Mouse (Mus musculus) ovary, adult 18-20 months (tissue): ENCODE measurements around the gene Gm42906.

Experiments
- DNase-seq: peaks from one replicate; pipeline ENCODE4 v3.0.0; 2022; ENCODE audit warnings: low spot score, mixed read lengths

Gene Gm42906

DNA sequence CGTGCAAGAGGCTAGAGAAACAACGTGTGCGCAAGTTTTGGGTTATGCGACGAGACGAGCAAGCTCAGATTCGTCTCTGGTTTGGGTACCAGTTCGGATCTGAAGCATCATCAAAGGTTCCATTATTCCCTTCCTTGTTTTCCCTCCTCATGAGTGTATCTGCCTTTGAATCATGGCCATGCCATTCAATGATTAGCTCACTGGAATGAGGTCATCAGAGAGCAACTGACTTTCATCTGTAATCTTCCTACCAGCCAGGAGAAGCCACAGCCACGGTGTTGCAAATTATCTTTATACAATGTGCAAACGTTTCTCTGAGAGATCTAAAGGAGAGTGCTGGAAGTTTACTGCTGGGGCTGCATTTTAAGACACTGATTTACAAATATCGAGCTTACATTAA is 240.6 kb downstream of the Gm42906 start:
- DNase-seq, result no peak

- DNase-seq, result no peak
Observed at GRCm38 (mm10) chr5:151185286-151185856, 242.6 kb downstream of the Gm42906 start.

DNA sequence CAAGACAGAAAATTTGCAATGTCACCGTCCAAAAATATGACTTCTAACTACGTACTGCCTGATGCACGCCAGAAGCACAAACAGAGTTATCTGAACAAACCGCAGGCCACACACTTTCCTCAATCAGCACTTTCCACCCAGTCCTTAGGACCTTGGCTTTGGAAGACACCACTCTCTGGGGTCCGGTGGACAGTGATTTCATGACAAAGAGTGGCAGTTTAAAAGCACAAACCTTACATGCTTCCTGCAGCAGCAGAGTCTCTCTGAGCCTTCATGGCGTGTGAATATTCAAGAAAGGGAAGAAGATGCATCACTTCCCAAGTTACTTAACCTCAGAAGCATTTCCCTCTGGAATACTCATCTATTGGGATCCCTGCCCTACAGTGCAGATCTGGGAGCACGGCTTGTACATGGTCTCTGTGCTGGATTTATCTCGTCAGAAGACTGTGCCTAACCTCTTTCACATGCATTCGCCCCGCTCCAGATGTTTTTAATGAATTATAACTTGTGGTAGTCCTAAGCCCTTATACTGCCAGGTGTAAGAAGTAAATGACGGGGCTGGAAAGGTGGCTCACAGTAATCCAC is 244.2 kb downstream of the Gm42906 start:
- no peak for DNase-seq

DNA sequence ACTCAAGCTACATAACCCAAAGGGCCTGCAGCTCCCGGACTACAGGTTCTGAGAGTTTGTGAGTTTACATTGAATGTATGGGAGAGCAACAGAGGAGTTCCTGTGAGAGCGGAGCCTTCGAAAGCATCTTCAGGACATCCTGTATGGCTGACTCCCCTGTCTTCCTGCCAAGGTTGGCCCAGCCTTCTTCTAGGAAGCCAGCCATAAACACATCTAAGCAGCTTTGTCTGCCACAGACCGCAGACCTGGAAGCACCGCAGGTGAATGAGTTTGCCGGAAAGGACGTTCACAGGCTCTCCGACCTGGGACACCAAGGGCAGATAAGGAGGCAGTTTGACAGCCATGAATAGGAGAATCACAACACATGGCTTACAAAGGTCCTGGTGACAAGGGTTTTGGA is 246.7 kb downstream of the Gm42906 start:
- DNase-seq, result no peak

- DNase-seq, result no peak
Observed at GRCm38 (mm10) chr5:151180176-151180785, 247.7 kb downstream of the Gm42906 start.

GRCm38 (mm10) chr5:151177171-151177570 is 250.8 kb downstream of the Gm42906 start:
- DNase-seq, result no peak

DNA sequence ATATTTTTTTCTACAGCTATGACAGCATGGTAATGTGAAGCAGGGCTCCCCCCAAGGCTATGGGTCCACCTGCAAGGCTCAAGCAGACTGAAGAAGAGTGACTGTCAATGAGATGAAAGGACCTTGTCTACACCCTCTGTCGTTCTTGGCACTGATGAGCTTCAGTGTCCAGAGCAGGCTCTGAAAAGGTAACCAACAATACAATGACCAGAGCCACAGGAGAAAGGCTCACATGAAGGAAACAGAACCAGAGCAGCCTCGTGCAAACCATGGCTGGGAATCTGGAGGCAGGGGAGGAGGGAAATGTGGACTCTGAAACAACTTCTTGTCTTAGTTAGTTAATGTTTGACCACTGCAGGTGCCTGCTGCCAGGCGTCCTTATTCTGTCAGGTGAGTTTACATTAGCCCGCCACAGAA is 252.1 kb downstream of the Gm42906 start:
- no peak for DNase-seq

DNA sequence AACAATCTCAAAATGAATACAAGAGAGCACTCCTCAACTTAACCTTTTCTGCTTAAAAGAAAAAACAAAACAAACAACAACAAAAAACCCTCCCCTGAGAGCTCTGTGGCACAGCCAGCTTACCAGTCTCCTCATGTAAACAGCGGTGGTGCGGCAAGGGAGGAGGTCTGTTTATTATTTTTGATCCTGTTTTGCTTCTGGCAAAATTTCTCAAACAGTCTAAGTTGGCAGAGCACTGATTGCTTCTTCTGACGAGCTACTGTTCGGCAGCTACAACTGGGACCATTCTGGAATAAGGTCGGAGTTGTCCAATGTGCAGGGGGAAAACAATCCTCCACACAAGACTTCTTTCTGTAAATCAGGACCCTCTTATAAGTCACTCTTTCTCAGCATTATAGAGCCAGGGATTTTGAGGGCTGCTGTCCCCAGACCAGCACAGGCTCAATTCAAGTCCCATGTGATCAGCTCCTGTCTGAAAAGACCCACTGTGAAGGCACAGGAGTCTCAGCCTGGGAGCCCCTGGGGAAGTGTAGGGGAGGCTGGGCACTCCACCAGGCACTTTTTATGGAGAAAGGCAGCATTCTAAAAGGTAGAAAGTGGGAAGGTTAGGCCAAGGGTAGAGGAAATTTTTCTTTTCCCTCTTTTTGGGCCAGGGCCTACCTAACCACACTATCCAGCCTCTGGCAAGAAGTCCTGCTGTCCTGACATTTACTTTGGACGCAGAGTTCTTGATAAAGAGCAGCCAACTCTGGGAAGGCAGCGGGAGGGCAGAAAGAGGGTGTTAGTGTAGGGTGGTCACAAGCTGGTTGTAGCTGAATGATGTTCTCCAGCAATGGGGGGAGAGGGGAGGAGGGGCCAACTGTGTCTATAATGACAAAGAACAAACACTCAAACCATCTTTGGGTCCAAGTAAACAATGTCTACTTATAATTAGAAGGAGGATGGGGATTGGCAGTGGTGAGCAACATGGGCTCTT is 253.2 kb downstream of the Gm42906 start:
- DNase-seq, result no peak

DNA sequence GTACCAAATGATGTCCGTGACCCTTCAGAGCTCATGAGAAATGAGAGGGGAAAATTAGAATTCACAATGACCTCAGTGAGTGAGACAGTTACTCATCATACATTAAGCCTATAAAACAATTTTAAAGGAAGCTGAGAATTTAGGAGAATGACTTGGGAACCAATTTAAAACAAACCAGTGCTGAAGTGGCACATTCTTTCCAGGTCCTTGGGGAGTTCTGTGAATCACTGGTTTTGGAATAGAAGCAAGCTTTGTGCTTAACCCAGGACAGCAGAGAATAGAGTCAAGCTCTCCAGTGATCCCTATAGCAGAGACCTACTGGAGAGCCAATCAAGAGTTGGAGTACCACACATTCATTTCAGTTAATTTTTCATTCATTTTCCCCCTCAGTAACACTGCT is 254.2 kb downstream of the Gm42906 start:
- DNase-seq, result no peak

DNA sequence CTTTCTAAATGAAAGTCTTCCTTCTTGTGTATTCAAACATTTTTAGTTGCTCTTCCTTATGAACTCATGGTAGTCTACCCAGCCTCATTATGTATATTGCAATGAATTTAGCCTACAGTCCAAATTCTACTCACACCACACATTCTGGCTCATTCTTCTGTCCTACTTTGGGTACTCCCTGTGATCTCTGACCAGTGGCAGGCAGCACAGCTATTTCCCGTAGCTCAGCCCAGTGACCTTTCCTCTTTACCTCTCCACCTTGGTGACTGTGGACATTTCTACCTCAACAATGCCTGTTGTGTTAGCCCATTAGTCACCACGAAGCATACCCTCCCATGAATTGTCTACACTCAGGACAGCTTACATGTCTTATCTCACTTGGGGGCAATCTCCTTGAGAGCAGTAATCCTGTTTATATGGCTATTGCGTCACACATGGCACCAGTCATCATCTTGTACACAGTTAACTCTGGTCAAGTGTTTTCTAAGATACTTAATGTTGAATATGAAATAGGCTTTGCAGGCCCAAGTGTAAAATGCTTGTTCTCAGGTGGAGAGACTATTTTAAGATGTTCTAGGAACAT is 257.7 kb downstream of the Gm42906 start:
- no peak for DNase-seq

DNA sequence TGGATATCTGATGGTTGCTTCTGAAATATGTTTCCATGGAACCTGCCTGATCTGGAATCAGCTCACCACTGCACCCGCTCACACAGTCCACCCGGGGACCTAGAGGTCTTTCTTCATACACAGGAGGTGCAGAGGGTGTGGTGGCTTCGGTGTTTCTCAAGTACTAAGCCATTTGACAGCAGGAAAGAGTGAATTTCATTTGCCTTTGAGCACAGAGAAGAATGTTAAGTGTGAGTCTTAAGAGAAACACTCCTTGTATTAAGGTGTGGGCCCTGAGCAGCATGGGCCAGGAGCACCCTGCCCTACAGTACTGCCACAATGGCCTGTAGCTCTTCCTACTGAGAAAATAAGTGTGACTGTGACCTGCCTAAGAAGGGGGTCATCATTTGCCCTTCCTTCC is 259.8 kb downstream of the Gm42906 start:
- no peak for DNase-seq

DNA sequence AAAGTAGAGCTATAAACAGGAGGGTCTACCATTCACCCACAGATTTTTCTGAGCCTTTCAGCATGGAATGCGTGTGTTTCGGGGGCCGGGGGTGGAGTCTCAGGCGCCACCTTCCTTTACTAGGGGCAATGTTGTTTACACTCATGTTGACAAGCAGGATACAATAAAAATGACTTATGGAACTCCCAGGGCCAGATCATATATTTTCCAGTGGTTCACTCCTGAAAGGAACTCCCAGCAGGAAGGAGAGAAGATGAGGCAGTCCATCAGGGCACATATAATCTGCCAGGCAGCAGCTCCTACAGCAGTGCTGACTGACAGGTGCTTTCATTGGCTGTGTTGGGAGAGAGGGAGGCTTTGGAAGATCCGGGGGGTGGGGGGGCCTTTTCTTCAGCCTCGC is 260.3 kb downstream of the Gm42906 start:
- DNase-seq, result no peak

- no peak for DNase-seq
Observed at GRCm38 (mm10) chr5:151166266-151166665, 261.7 kb downstream of the Gm42906 start.

DNA sequence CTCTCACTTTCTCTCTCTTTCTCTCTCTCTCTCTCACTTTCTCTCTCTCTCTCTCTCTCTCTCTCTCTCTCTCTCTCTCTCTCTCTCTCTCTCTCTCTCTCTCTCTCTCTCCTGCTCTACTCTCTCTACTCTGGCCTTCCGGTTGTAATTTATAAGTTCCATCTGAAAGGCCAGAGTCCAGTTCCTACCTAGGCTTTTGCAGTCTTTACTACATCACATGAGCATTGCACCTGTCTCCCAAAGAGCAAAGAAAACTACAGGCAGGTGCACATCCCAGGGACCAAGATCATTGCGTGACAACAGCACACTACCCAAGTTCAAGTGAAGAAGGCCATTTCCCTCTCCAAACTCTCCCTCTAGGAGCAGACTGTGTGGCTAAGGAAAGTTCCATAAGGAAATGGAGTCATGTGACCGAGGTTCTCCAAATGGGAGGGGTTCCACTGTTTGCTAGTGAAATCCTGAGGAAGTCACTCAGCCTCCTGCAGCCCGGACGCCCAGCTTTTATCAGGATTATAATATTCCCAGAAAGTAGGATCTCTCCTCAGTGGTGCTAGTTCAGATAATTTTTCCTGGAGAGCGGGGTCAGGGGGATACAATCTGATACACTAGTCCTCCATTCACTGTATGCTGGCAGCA is 262.5 kb downstream of the Gm42906 start:
- DNase-seq, result no peak

- no peak for DNase-seq
Observed at GRCm38 (mm10) chr5:151164815-151165214, 263.1 kb downstream of the Gm42906 start.

DNA sequence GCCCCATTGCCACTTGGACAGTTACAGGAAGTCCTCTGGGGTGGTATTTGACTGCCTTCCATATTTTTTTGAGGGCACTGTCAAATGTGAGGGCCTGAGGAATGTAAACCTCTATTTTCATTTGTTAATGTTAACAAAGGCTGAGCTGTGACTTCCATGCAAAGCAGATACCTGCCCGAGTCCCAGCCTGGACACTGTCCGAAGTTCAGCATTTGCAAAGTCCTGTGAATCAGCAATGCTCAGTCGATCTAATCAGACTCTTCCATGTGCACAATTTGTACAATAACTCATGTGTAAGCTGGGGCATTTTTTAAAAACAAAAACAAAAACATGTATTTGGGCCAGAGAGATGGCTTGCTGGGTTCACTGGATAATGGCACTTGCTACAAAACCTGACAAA is 265.3 kb downstream of the Gm42906 start:
- DNase-seq, result no peak

- DNase-seq, result no peak
Observed at GRCm38 (mm10) chr5:151155247-151155646, 272.7 kb downstream of the Gm42906 start.

DNA sequence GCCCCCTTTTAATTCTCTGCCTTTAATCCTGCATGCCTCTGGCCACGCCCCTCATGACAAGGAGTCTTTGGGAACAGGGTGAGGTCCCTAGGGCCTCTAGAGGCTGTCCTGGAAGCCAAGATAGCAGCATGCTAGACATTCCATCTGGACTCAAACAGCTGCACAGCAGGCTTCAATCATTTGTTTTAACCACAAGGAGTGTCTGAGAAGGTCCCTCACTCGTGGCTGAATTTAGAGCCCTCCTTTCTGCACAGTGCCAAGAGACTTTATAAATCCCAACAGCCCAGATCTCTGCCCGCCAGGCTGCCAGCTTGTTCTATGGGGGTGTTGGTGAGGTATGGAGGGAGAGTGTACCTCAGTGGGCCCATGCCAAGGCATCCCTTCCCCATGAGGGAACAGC is 273.2 kb downstream of the Gm42906 start:
- DNase-seq, result no peak

DNA sequence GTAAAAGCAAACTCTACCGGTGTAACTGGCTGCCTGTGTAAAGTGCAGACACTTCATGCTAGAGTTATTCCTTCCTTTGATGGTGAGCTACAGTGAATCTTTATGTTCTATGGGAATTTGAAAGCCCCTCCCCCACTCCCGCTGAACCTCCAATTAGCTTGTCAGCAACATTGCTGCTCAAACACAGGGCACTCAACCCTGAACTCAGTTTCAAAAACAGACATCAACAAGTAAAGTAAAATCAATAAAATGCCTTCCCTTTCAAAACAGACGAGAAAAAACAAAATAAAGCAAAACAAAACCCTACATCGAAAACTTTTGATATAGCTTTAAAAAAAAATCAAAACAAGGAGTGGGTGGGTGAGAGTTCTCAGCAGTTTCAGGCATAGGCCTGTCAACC is 273.9 kb downstream of the Gm42906 start:
- no peak for DNase-seq

DNA sequence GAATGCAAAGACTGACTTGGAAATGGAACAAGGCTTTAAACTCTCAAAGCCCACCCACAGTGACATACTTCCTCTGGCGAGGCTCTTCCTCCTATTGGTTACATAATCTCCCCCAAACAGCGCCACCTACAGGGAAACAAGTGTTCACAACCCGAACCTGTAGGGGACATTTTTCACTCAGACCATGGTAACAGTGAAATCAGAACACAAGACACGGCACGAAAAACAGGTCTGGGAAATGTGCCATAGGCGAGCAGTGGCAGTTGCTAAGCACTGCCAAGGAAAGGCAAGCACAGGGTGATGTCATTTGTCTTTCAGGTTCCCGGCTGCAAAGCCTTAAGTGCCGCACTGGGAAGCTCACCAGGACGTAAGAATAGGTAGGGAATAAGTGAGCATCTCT is 276.4 kb downstream of the Gm42906 start:
- no peak for DNase-seq

DNA sequence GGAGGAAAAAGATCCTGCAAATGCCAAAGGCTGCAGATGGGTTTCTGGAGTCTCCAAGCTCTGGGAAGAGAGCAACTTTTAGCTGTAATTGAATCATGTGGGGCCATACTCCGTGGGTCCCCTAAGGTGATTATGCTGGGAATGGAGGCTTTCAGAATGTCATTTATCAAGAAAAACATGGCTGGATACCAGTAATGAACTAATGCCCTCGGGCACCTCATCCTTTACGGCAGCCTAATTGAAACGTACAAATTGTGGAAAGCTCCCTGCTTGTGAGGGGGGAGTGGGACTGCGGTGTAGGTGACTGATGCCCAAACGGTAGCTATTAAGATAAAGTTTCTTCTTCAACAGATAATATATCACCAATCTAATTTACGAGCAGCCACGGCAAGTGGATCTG is 278.5 kb downstream of the Gm42906 start:
- no peak for DNase-seq

- DNase-seq, result no peak
Observed at GRCm38 (mm10) chr5:151148079-151148478, 279.9 kb downstream of the Gm42906 start.
